ENCODE assay signal across 8 mouse cellular contexts in the genomic region with DNA sequence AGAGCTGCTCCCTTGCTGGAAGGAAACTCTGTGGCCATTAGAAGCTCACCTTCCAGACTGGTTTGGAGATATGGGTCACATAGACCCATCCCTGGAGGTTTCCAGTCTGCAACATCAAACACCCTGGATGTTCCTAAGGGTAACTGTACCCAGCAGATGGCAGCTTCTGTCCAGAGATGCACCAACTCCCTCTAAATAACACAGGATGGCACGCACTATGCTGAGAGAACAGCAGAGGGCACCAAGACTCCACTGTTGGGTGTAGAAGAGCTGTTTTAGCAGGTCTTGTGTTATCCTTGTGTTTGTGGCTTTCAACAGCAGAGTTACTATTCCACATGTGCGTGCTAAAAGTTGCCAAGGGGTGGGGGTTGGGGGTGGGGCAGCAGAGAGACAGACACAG. TPM values are rescaled to one million over a fixed set of nuclear protein-coding genes. Genes with fewer than 3 reads are reported as not detected.
DNase-seq lines count a peak whose midpoint lies in the region; ATAC-seq and TF ChIP-seq lines count a peak whose summit lies in the region.

No protein-coding gene starts in this region.

- TF ChIP-seq RAD21 in CH12.LX (IDR thresholded peaks at IDR 0.05; ENCODE audit: low read depth, low read length), result peak; percentile 96

- TF ChIP-seq CTCF in CH12.LX (conservative IDR thresholded peaks at IDR 0.05 in 1 of 2, IDR thresholded peaks at IDR 0.05 in 1 of 2; ENCODE audit: low read depth in 2 of 2, low read length in 2 of 2), result peak; percentile 76 to 99
- peak; percentile 85 for TF ChIP-seq CTCF in liver, postnatal 0 days (IDR thresholded peaks at IDR 0.05; ENCODE audit: low read depth)

- peaks cover 2 to 16% of the 10 kb centered on the region in 2 experiments; a peak in 2 of 4 replicates for H3K4me1 ChIP-seq in CH12.LX (ENCODE audit: control insufficient read depth in 1 of 2, insufficient read depth in 2 of 2)
- no peaks in the 10 kb centered on the region; the same call in 1 of the 2 replicates for H3K4me1 ChIP-seq in forebrain, embryonic 11.5 days (replicated peaks; ENCODE audit: control insufficient read depth, insufficient read depth, low read length)
- H3K4me1 ChIP-seq in liver, postnatal 0 days (ENCODE audit: insufficient read depth), result no peaks in the 10 kb centered on the region
- H3K4me1 ChIP-seq in neural tube, embryonic 15.5 days, result peaks cover 7% of the 10 kb centered on the region; the same call in 1 of the 2 replicates

- H3K36me3 ChIP-seq in CH12.LX (replicated peaks in 1 of 2; ENCODE audit: control insufficient read depth in 1 of 2, insufficient read depth in 1 of 2, low read length in 1 of 2), result peaks cover 0 to 2% of the 10 kb centered on the region in 2 experiments
- H3K36me3 ChIP-seq in forebrain, embryonic 11.5 days (ENCODE audit: control insufficient read depth, insufficient read depth, low read length), result no peaks in the 10 kb centered on the region
- H3K36me3 ChIP-seq in liver, postnatal 0 days (replicated peaks; ENCODE audit: insufficient read depth, low read length), result no peaks in the 10 kb centered on the region
- H3K36me3 ChIP-seq in neural tube, embryonic 15.5 days, result no peaks in the 10 kb centered on the region

- H3K4me3 ChIP-seq in CH12.LX (replicated peaks in 1 of 3; ENCODE audit: low read depth in 2 of 3, low read length in 2 of 3, poor library complexity in 1 of 3), result no peak overlapping the region
- H3K4me3 ChIP-seq in forebrain, embryonic 11.5 days (ENCODE audit: low read depth, low read length), result no peak overlapping the region
- H3K4me3 ChIP-seq in liver, postnatal 0 days (ENCODE audit: low read depth, low read length), result no peak overlapping the region
- no peak overlapping the region for H3K4me3 ChIP-seq in neural tube, embryonic 15.5 days (replicated peaks)

- in situ Hi-C loops in CH12.LX (cut with MboI; ENCODE audit: low pct_ligation_motif_present, low pct_unique_long_range_greater_than_20kb, low sequenced_read_pairs), result loop anchor here (10.0 to 25.0 kb wide), 2 partner anchors 320 to 773 kb away; a partner anchor contains a TSS

- H3K9me3 ChIP-seq in CH12.LX (replicated peaks; ENCODE audit: low read length), result no peaks in the 10 kb centered on the region
- H3K9me3 ChIP-seq in forebrain, embryonic 11.5 days (ENCODE audit: control insufficient read depth, low read length), result no peaks in the 10 kb centered on the region
- no peaks in the 10 kb centered on the region for H3K9me3 ChIP-seq in liver, postnatal 0 days (ENCODE audit: low read length)
- H3K9me3 ChIP-seq in neural tube, embryonic 15.5 days (replicated peaks), result no peaks in the 10 kb centered on the region

- no peak overlapping the region for H3K27ac ChIP-seq in CH12.LX (ENCODE audit: insufficient read depth, low read depth)
- H3K27ac ChIP-seq in forebrain, embryonic 11.5 days (ENCODE audit: low read depth, low read length), result no peak overlapping the region
- H3K27ac ChIP-seq in liver, postnatal 0 days (ENCODE audit: low read depth), result no peak overlapping the region
- no peak overlapping the region for H3K27ac ChIP-seq in neural tube, embryonic 15.5 days (replicated peaks)

- H3K27me3 ChIP-seq in CH12.LX (replicated peaks), result no peaks in the 10 kb centered on the region
- H3K27me3 ChIP-seq in forebrain, embryonic 11.5 days (ENCODE audit: control insufficient read depth, insufficient read depth, low read length), result no peaks in the 10 kb centered on the region
- no peaks in the 10 kb centered on the region for H3K27me3 ChIP-seq in liver, postnatal 0 days (ENCODE audit: insufficient read depth, low read length)
- H3K27me3 ChIP-seq in neural tube, embryonic 15.5 days (replicated peaks), result no peaks in the 10 kb centered on the region

- dilution Hi-C loops in CH12.LX (cut with MboI; ENCODE audit: extremely low pct_ligation_motif_present, extremely low pct_unique_long_range_greater_than_20kb, low sequenced_read_pairs), result no loop called here

- H3K79me2 ChIP-seq in CH12.LX (replicated peaks; ENCODE audit: control insufficient read depth, extremely low read depth, insufficient read depth, poor library complexity, severe bottlenecking), result no peaks in the 10 kb centered on the region

- intact Hi-C loops in heart, postnatal 14 days (cut with DNase I), result loop anchor here (1.0 to 10.0 kb wide), 3 partner anchors 180 to 398 kb away; a partner anchor contains a TSS

- H3K9ac ChIP-seq in CH12.LX (ENCODE audit: insufficient read depth, low read depth), result no peak overlapping the region
- H3K9ac ChIP-seq in forebrain, embryonic 11.5 days (ENCODE audit: low read length), result no peak overlapping the region
- no peak overlapping the region for H3K9ac ChIP-seq in liver, postnatal 0 days (replicated peaks)
- H3K9ac ChIP-seq in neural tube, embryonic 15.5 days (replicated peaks), result no peak overlapping the region

- no peak for TF ChIP-seq EP300 in CH12.LX (IDR thresholded peaks at IDR 0.05; ENCODE audit: low read length)
- TF ChIP-seq EP300 in liver, postnatal 0 days (IDR thresholded peaks at IDR 0.05; ENCODE audit: low read depth), result no peak

- WGBS in forebrain, embryonic 11.5 days, result 8% methylated on average over 2 of the region's 2 CpGs
- WGBS in liver, postnatal 0 days (ENCODE audit: insufficient replicate concordance), result 12% methylated on average over 2 of the region's 2 CpGs
- 9% methylated on average over 2 of the region's 2 CpGs for WGBS in neural tube, embryonic 15.5 days

- ATAC-seq in forebrain, embryonic 11.5 days (replicated peaks; ENCODE audit: low FRiP score), result peak; percentile 77
- ATAC-seq in liver, postnatal 0 days, result no peak
- ATAC-seq in neural tube, embryonic 15.5 days (ENCODE audit: low FRiP score), result peak; percentile 87; the same call in 1 of the 2 replicates

- no peak overlapping the region for H3K4me2 ChIP-seq in CH12.LX (ENCODE audit: insufficient read depth, low read depth, poor library complexity, severe bottlenecking)
- no peak overlapping the region for H3K4me2 ChIP-seq in forebrain, embryonic 11.5 days (ENCODE audit: low read depth, low read length, severe bottlenecking)
- H3K4me2 ChIP-seq in liver, postnatal 0 days (ENCODE audit: low read depth, low read length), result no peak overlapping the region
- H3K4me2 ChIP-seq in neural tube, embryonic 15.5 days, result no peak overlapping the region

- DNase-seq in CH12.LX (ENCODE audit: extremely low read depth), result peak; percentile 73
- DNase-seq in brain, adult 2 months (ENCODE audit: low read depth, low spot score), result peak; percentile 94
- peak; percentile 86 for DNase-seq in forebrain, embryonic 11.5 days (ENCODE audit: low spot score)
- DNase-seq in heart, postnatal 14 days, result peak; percentile 76 to 87
- peak; percentile 79 to 91 for DNase-seq in kidney, postnatal 36 days
- peak; percentile 61 for DNase-seq in liver, postnatal 0 days
- peak; percentile 55 for DNase-seq in thymus, postnatal 0 days (ENCODE audit: low spot score)

- no peak for TF ChIP-seq POLR2A in CH12.LX (IDR thresholded peaks at IDR 0.05; ENCODE audit: low read depth, low read length)

TF ChIP-seq in CH12.LX, 34 proteins besides CTCF, POLR2A, EP300 and RAD21:
- TF ChIP-seq ELF1 (IDR thresholded peaks at IDR 0.05; ENCODE audit: low read depth, low read length) (no peak), ZNF384 (IDR thresholded peaks at IDR 0.05; ENCODE audit: low read depth, low read length) (no peak), SMC3 (IDR thresholded peaks at IDR 0.05; ENCODE audit: low read depth, low read length) (peak; percentile 94), MEF2A (IDR thresholded peaks at IDR 0.05; ENCODE audit: borderline replicate concordance, low read depth, low read length) (peak; percentile 35; the same call in 1 of the 2 replicates), USF1 (IDR thresholded peaks at IDR 0.05; ENCODE audit: low read depth, low read length) (no peak), ZC3H11A (IDR thresholded peaks at IDR 0.05; ENCODE audit: low read depth, low read length) (peak; percentile 74), MXI1 (IDR thresholded peaks at IDR 0.05; ENCODE audit: low read depth, low read length) (no peak), TCF12 (IDR thresholded peaks at IDR 0.05; ENCODE audit: low read depth, low read length) (0 out of 2 replicates have a peak, but pooled peaks have one; percentile 26), NRF1 (IDR thresholded peaks at IDR 0.05; ENCODE audit: low read depth, low read length) (no peak)

RNA-seq across cellular contexts. Expression of a gene that starts 21.5 kb away (rescaled TPM):
- total RNA-seq in CH12.LX (2012; rRNA removed), result 1.4 and 1.6 TPM in 2 replicates
- total RNA-seq in CH12.LX (2014; rRNA removed), result 0.30 and 0.94 TPM in 2 replicates
- polyA plus RNA-seq in CH12.LX (2012; ENCODE audit: insufficient read length, low read depth), result 1.9 and 2.4 TPM in 2 replicates
- polyA plus RNA-seq in forebrain, embryonic 11.5 days (2014; fragmentation: Nextera tagmentation; extraction: Ambion mirVana), result not detected in 2 replicates
- total RNA-seq in heart, postnatal 14 days (2021), result not detected
- polyA plus RNA-seq in liver, postnatal 0 days (2015; fragmentation: Nextera tagmentation; extraction: Ambion mirVana), result not detected in 2 replicates
- polyA plus RNA-seq in neural tube, embryonic 15.5 days (2015; fragmentation: Nextera tagmentation; extraction: Ambion mirVana), result 0.23 and 0.63 TPM in 2 replicates
- 0.31 TPM in 1 of 2 replicates, not detected in the other for polyA plus RNA-seq in thymus, postnatal 0 days (2015; fragmentation: Nextera tagmentation; extraction: Ambion mirVana)

RNA-seq across cellular contexts. Expression of a gene that starts 29.2 kb away (rescaled TPM):
- 12.6 and 15.2 TPM in 2 replicates for total RNA-seq in CH12.LX (2012; rRNA removed)
- 6.5 and 7.2 TPM in 2 replicates for total RNA-seq in CH12.LX (2014; rRNA removed)
- polyA plus RNA-seq in CH12.LX (2012; ENCODE audit: insufficient read length, low read depth), result 14.7 and 17.1 TPM in 2 replicates
- 14.3 and 14.4 TPM in 2 replicates for polyA plus RNA-seq in forebrain, embryonic 11.5 days (2014; fragmentation: Nextera tagmentation; extraction: Ambion mirVana)
- total RNA-seq in heart, postnatal 14 days (2021), result 1 to 10 TPM; 6.5 to 6.7 TPM
- 1.4 and 1.6 TPM in 2 replicates for polyA plus RNA-seq in liver, postnatal 0 days (2015; fragmentation: Nextera tagmentation; extraction: Ambion mirVana)
- 8.7 and 9.9 TPM in 2 replicates for polyA plus RNA-seq in neural tube, embryonic 15.5 days (2015; fragmentation: Nextera tagmentation; extraction: Ambion mirVana)
- polyA plus RNA-seq in thymus, postnatal 0 days (2015; fragmentation: Nextera tagmentation; extraction: Ambion mirVana), result 6.2 and 7.4 TPM in 2 replicates
